Mouse (Mus musculus): ENCODE data around the gene Mpeg1. TPM values are rescaled to one million over a fixed set of nuclear protein-coding genes. Genes with fewer than 3 reads are reported as not detected.

Gene Mpeg1
- polyA plus RNA-seq, 1 experiment from 2014 or later: 1.2 TPM

GRCm38 (mm10) chr19:12485631-12486030, 25.1 kb downstream of the Mpeg1 start:
- peaks cover 19% of the 10 kb centered on the region for H3K4me1 ChIP-seq
- peaks cover 27% of the 10 kb centered on the region for H3K36me3 ChIP-seq
- H3K27me3 ChIP-seq (replicated peaks): no peaks in the 10 kb centered on the region
- no peaks in the 10 kb centered on the region for H3K9me3 ChIP-seq
- H3K9ac ChIP-seq: no peak overlapping the region
- no peak overlapping the region for H3K4me2 ChIP-seq
- H3K4me3 ChIP-seq (replicated peaks): no peak overlapping the region
- 68% methylated on average over 3 of the region's 3 CpGs for WGBS
- H3K27ac ChIP-seq: no peak overlapping the region
- no peak for ATAC-seq (ENCODE audit: insufficient read depth, low FRiP score, low read depth)

DNA sequence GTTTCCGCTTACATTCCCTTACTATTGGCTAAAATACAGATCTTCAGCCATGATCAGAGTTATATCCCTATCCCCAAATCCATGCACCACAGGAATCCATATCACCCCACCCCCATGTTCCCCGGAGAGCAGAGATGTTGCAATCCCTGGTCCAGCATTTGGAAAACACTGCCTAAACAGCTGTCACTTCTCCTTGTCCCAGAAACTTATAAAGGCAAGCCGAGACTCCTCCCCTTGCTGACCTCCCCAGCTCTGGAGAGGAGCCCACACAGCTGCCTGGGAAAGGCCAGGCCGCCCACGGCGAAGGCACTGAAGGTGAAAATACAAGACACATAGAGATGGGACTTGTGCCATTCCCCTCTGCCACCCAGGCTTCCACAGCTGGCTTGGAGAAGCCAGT, 26.3 kb downstream of the Mpeg1 start:
- no peaks in the 10 kb centered on the region for H3K9me3 ChIP-seq
- peaks cover 30% of the 10 kb centered on the region for H3K36me3 ChIP-seq
- H3K9ac ChIP-seq: no peak overlapping the region
- no peak overlapping the region for H3K4me3 ChIP-seq (replicated peaks)
- H3K27me3 ChIP-seq (replicated peaks): no peaks in the 10 kb centered on the region
- 61% methylated on average over 6 of the region's 6 CpGs for WGBS
- peak overlapping the region; percentile 94 for H3K27ac ChIP-seq
- ATAC-seq (ENCODE audit: insufficient read depth, low FRiP score, low read depth): peak; percentile 41; the same call in 1 of the 2 replicates
- peaks cover 19% of the 10 kb centered on the region for H3K4me1 ChIP-seq
- H3K4me2 ChIP-seq: no peak overlapping the region

DNA sequence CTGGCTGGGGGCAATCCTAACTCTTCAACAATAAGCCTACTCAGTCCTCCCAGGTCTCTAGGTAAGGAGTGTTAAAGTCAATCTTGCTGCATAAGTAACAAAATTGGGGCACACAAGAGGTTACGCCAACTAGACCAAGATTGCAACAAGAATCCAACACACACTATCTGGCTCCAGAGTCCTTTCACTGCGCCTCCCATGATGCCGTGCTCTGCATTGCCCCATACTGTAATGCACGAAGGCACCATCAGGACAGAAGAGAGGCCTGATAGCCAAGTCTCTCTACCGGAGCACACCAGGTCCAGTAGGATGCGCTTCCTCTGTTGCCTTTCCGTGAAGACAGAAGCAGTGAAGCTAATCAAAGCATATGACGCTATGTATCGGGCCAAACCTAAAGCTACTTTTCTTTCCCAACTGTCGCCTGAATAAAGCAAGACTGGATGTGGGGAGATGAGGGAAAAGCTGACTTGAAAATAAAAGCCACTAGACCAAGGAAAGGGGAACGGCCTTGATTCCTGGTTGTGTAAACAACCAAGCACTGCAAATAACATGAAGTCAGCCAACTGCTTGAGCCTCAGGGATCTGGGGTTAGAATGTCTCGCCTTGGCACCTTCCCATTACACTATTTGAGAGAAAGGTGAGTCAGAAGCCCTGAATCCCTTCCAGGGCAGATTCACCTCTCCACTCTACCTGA, 27.1 kb downstream of the Mpeg1 start:
- Histone ChIP-seq H3K27ac (peak overlapping the region; percentile 94), H3K9me3 (no peaks in the 10 kb centered on the region), H3K27me3 (replicated peaks) (no peaks in the 10 kb centered on the region), H3K9ac (no peak overlapping the region), H3K4me3 (replicated peaks) (no peak overlapping the region), H3K4me2 (no peak overlapping the region), H3K4me1 (peaks cover 19% of the 10 kb centered on the region), H3K36me3 (peaks cover 28% of the 10 kb centered on the region)
- WGBS: 72% methylated on average over 12 of the region's 12 CpGs
- peak; percentile 1; the same call in 1 of the 2 replicates for ATAC-seq (ENCODE audit: insufficient read depth, low FRiP score, low read depth)

DNA sequence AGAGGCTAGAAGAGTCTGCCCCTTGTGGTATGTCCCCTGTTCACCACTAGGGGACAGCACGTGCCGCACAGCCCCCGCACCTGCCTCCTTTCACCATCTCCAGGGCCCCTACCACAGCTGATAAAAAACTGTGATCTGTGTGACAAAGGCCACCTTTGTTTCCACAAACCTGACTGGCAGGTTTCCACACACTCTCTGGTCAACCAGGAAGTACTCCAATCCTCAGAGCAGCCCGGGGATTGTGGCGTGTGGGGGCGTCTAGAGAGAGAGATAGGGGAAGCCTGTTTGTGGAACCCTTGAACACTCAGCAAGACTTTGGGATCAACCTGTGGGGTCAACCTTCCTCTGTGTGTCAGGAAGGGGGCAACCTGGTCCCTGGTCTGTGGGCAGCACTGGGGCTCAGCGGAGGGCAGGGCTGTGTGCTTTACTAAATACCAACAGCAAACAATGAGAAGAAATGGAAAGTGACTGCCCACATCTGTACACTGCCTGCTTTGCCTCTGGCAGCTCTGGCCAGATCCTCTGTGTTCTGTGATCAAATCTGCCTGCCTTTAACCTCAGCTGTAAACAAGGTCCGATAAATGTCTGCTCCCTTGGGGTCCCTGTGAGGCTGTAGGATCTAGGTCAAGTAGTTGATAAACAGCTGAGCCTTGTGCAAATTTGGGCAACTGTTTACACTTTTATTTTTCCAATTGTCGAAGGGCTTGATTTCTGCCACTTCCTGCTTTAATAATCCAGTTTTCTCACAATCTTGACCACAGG, 27.8 kb downstream of the Mpeg1 start:
- Histone ChIP-seq H3K4me2 (peak overlapping the region; percentile 31), H3K4me3 (replicated peaks) (no peak overlapping the region), H3K27ac (peak overlapping the region; percentile 94), H3K27me3 (replicated peaks) (no peaks in the 10 kb centered on the region), H3K36me3 (0 out of 2 replicates have a peak, but pooled peaks cover 24% of the 10 kb centered on the region), H3K4me1 (peaks cover 19% of the 10 kb centered on the region), H3K9me3 (no peaks in the 10 kb centered on the region), H3K9ac (no peak overlapping the region)
- peak; percentile 88 for ATAC-seq (ENCODE audit: insufficient read depth, low FRiP score, low read depth)
- WGBS: 27% methylated on average over 9 of the region's 9 CpGs

- H3K27me3 ChIP-seq (replicated peaks): no peaks in the 10 kb centered on the region
- peaks cover 26% of the 10 kb centered on the region for H3K4me1 ChIP-seq
- peak overlapping the region; percentile 94 for H3K27ac ChIP-seq
- WGBS: 30% methylated on average over 8 of the region's 8 CpGs
- no peak overlapping the region for H3K4me3 ChIP-seq (replicated peaks)
- ATAC-seq (ENCODE audit: insufficient read depth, low FRiP score, low read depth): peak; percentile 74
- peak overlapping the region; percentile 31; the same call in 1 of the 2 replicates for H3K4me2 ChIP-seq
- H3K36me3 ChIP-seq: 0 out of 2 replicates have a peak, but pooled peaks cover 20% of the 10 kb centered on the region
- H3K9ac ChIP-seq: no peak overlapping the region
- no peaks in the 10 kb centered on the region for H3K9me3 ChIP-seq
Observed at GRCm38 (mm10) chr19:12488969-12489674, 28.5 kb downstream of the Mpeg1 start.

DNA sequence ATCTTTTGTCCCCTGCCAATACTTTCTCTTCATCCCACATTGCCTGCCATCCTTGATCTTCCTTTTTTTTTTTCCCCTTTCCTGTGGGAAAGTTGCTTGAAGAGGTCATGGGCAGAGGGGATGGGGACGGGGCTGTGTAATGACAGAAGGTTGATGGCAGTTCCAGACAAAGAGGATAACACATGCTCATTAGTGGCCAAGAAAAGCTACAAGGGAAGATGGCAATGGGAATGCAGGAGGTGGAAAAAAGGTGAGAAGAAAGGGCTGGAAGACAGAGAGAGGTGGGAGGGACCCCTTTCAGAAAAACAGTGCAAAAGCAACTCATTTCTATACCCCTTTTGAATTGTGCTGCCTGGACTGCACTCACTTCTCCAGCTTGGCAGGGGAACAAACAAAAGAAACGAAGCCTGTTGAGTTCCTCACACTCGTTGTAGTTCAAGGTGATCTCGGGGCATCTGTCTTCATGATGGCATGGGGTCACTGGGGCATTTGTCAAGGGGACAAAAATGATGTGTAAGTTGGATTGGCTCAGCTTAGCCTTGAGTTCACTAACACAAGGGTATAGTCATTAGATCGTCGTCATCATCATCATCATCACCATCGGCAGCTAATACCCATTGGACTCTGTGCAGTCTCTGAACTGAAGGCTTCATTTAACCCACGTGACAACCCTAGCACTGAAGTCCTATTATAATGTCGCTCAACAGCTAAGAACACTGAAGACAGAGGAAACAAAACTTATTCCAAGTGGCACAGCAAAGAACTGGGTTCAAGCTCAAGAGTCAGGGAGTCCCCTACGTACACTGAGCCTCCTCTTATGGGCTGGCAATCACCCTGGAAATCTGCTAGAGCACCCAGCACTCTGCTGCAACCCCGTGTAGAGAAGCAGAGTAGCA, 29.3 kb downstream of the Mpeg1 start:
- 0 out of 2 replicates have a peak, but pooled peaks cover 20% of the 10 kb centered on the region for H3K36me3 ChIP-seq
- no peak overlapping the region for H3K4me3 ChIP-seq (replicated peaks)
- H3K9ac ChIP-seq: no peak overlapping the region
- peak overlapping the region; percentile 94 for H3K27ac ChIP-seq
- H3K4me1 ChIP-seq: peaks cover 26% of the 10 kb centered on the region
- no peak for ATAC-seq (ENCODE audit: insufficient read depth, low FRiP score, low read depth)
- 78% methylated on average over 11 of the region's 11 CpGs for WGBS
- no peaks in the 10 kb centered on the region for H3K9me3 ChIP-seq
- peak overlapping the region; percentile 4; the same call in 1 of the 2 replicates for H3K4me2 ChIP-seq
- no peaks in the 10 kb centered on the region for H3K27me3 ChIP-seq (replicated peaks)

DNA sequence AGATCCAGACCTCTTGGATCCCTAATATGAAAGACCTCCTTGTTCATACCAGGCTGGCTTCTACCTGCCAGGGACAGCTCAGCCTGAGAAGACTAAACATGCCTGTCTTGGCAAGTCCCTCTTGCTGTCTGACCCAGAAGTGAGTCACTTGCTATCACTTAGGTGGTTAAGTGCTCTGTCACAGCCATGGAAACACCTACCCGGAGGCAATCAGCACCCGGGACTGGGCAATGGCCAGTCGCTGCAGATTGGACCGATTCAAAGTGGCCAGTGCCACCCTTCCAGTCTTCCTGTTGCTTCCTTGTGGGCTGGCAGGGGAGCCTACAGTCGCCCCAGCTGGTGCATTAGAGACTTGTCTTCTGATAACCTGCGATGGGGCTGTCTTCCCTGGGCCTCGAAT, 31.1 kb downstream of the Mpeg1 start:
- Histone ChIP-seq H3K27me3 (replicated peaks) (no peaks in the 10 kb centered on the region), H3K27ac (no peak overlapping the region), H3K4me3 (replicated peaks) (no peak overlapping the region), H3K4me1 (peaks cover 22% of the 10 kb centered on the region), H3K36me3 (0 out of 2 replicates have a peak, but pooled peaks cover 20% of the 10 kb centered on the region), H3K4me2 (no peak overlapping the region), H3K9ac (no peak overlapping the region), H3K9me3 (no peaks in the 10 kb centered on the region)
- no peak for ATAC-seq (ENCODE audit: insufficient read depth, low FRiP score, low read depth)
- WGBS: 89% methylated on average over 7 of the region's 7 CpGs

DNA sequence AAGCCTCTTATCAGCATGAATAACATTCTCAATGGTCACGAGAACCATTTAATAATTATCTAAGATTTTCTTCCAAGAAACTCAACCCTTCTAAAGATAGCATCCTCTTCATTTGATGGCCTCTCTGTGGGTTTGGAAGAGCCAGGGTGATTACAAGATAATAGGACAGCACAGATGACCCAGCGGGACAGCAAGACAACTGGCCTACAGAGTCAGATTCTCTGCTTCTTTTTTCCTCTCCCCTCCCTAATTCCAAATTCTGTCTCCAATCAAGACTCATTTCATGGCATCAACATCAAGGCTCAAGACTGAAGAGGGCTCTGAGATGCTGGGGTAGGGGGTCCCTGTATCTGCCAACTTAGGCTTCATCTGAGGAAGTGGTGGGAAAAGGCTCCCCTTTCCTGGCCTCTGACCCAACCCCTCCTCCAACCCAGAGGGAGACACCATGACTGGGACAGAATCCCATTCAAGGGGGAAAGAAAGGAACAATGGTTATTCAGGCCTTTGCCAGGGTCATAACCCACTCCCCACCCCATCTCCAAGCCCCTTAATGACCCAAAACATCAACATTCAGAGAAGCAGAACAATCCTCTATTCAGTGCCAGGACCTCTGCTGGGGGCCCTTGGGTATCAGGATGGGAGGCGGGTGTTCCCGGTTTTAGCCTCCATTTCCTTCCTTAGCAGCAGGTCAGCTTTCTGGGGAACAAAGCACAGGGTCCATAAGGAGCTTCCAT, 33.0 kb downstream of the Mpeg1 start:
- Histone ChIP-seq H3K4me2 (no peak overlapping the region), H3K36me3 (0 out of 2 replicates have a peak, but pooled peaks cover 23% of the 10 kb centered on the region), H3K4me1 (0 out of 2 replicates have a peak, but pooled peaks cover 11% of the 10 kb centered on the region), H3K27me3 (replicated peaks) (no peaks in the 10 kb centered on the region), H3K9ac (no peak overlapping the region), H3K27ac (no peak overlapping the region), H3K4me3 (replicated peaks) (no peak overlapping the region), H3K9me3 (no peaks in the 10 kb centered on the region)
- no peak for ATAC-seq (ENCODE audit: insufficient read depth, low FRiP score, low read depth)
- 75% methylated on average over 4 of the region's 4 CpGs for WGBS

DNA sequence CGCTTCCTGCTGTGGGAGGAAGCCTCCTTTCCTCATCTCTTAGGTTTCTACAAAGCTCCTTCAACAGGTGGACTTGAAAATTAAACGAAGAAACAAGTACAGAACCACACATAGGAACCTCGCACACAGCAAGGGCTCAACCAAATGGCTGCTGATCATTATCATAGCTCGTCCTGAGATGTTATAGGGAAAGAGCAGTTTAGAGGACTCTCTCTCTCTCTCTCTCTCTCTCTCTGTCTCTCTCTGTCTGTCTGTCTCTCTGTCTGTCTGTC, 33.5 kb downstream of the Mpeg1 start:
- no peak overlapping the region for H3K4me3 ChIP-seq (replicated peaks)
- H3K9ac ChIP-seq: no peak overlapping the region
- no peaks in the 10 kb centered on the region for H3K27me3 ChIP-seq (replicated peaks)
- no peak overlapping the region for H3K4me2 ChIP-seq
- 76% methylated on average over 4 of the region's 4 CpGs for WGBS
- 0 out of 2 replicates have a peak, but pooled peaks cover 23% of the 10 kb centered on the region for H3K36me3 ChIP-seq
- peaks cover 11% of the 10 kb centered on the region; the same call in 1 of the 2 replicates for H3K4me1 ChIP-seq
- H3K9me3 ChIP-seq: no peaks in the 10 kb centered on the region
- ATAC-seq (ENCODE audit: insufficient read depth, low FRiP score, low read depth): no peak
- H3K27ac ChIP-seq: no peak overlapping the region

GRCm38 (mm10) chr19:12494972-12495535, 34.5 kb downstream of the Mpeg1 start:
- no peak overlapping the region for H3K4me2 ChIP-seq
- no peaks in the 10 kb centered on the region for H3K9me3 ChIP-seq
- H3K4me3 ChIP-seq (replicated peaks): no peak overlapping the region
- no peak for ATAC-seq (ENCODE audit: insufficient read depth, low FRiP score, low read depth)
- peaks cover 15% of the 10 kb centered on the region; the same call in 1 of the 2 replicates for H3K4me1 ChIP-seq
- H3K9ac ChIP-seq: no peak overlapping the region
- no peaks in the 10 kb centered on the region for H3K27me3 ChIP-seq (replicated peaks)
- H3K36me3 ChIP-seq: 0 out of 2 replicates have a peak, but pooled peaks cover 21% of the 10 kb centered on the region
- 63% methylated on average over 3 of the region's 3 CpGs for WGBS
- no peak overlapping the region for H3K27ac ChIP-seq
